Mouse (Mus musculus) CH12.LX (cell line): ENCODE results near the gene Wdr91.

ENCODE experiments used
- BHLHE40 ChIP-seq: IDR thresholded peaks from 2 replicates; pipeline ENCODE4 v1.6.1; 2011; ENCODE audit warnings: mild to moderate bottlenecking, low read depth, low read length, improper control_type of control experiment
- CHD2 ChIP-seq: IDR thresholded peaks from 2 replicates; pipeline ENCODE4 v1.6.1; 2011; ENCODE audit warnings: low read length, improper control_type of control experiment
- CTCF ChIP-seq, 2 experiments: IDR thresholded peaks in 1 of 2; conservative IDR thresholded peaks in 1 of 2; 2 replicates each; pipeline ENCODE4 v1.5.1; 2011 to 2012; ENCODE audit warnings: low read depth in 2 of 2, low read length in 2 of 2, improper control_type of control experiment in 1 of 2, inconsistent platforms in 1 of 2, mild to moderate bottlenecking in 1 of 2, moderate library complexity in 1 of 2
- HCFC1 ChIP-seq: IDR thresholded peaks from 2 replicates; pipeline ENCODE4 v1.6.1; 2012; ENCODE audit warnings: low read depth, mild to moderate bottlenecking, inconsistent platforms, low read length, improper control_type of control experiment
- POLR2A ChIP-seq: IDR thresholded peaks from 2 replicates; pipeline ENCODE4 v1.6.1; 2011; ENCODE audit warnings: low read depth, mild to moderate bottlenecking, improper control_type of control experiment, low read length
- POLR2AphosphoS2 ChIP-seq: IDR thresholded peaks from 2 replicates; pipeline ENCODE4 v1.6.1; 2011; ENCODE audit warnings: low read depth, low read length, improper control_type of control experiment
- RAD21 ChIP-seq: IDR thresholded peaks from 2 replicates; pipeline ENCODE4 v1.6.1; 2011; ENCODE audit warnings: low read depth, mild to moderate bottlenecking, low read length, improper control_type of control experiment, moderate library complexity
- USF1 ChIP-seq: IDR thresholded peaks from 2 replicates; pipeline ENCODE4 v1.6.1; 2014; ENCODE audit warnings: low read depth, mild to moderate bottlenecking, inconsistent platforms, low read length, improper control_type of control experiment
- ZMIZ1 ChIP-seq: IDR thresholded peaks from 2 replicates; pipeline ENCODE4 v1.6.1; 2012; ENCODE audit warnings: low read depth, mild to moderate bottlenecking, inconsistent platforms, low read length, improper control_type of control experiment

DNA sequence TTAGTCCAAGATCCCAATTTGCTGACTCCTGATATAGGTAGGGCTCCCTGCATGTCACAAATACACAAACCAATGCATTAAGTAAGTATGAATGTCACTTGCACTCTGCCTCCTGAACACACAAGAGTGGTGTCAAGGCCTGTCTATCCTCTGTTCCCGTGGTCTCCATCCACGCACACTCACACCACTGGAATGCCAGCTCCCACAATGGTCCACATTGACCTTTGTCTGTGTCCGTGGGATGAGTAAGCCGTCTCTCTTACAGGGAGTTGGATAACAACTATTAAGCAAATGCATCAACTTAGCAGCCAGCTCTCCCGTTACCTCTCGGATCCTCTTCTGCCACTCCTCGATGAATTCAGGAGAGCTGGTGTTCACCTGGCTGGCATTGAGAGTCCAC is 48.5 kb upstream of the Wdr91 start:
- TF ChIP-seq BHLHE40 (no peak), CTCF (conservative IDR thresholded peaks at IDR 0.05 in 1 of 2, IDR thresholded peaks at IDR 0.05 in 1 of 2; ENCODE audit: low read depth in 2 of 2, low read length in 2 of 2) (no peak), ZMIZ1 (no peak), HCFC1 (no peak), USF1 (no peak), POLR2A (no peak), RAD21 (no peak), CHD2 (no peak), POLR2AphosphoS2 (no peak)
